Mouse (Mus musculus) stomach, embryonic 14.5 days (tissue): Measurements from ENCODE around the gene Padi2. TPM values are rescaled to one million over a fixed set of nuclear protein-coding genes. Genes with fewer than 3 reads are reported as not detected.

Experiments
- polyA plus RNA-seq: library from polyadenylated mRNA; unstranded; fragments of >200 nt; fragmentation: Nextera tagmentation; extraction: Ambion mirVana; gene quantifications from 2 replicates; pipeline ENCODE4 v1.2.1, GENCODE M21; 2014

Padi2 gene
- polyA plus RNA-seq, 1 experiment from 2014 or later = 1.5 TPM

Other genes with a start within 250 kb of the Padi2 start
- gene Arhgef10l, start 240.3 kb upstream of the Padi2 start, polyA plus RNA-seq = 9.9 and 10.5 TPM in 2 replicates
- gene Rcc2, start 205.8 kb upstream of the Padi2 start, polyA plus RNA-seq = 26.2 and 26.6 TPM in 2 replicates
- not detected in 2 replicates for gene Padi6, start 163.7 kb upstream of the Padi2 start, polyA plus RNA-seq
- gene Padi4, start 132.1 kb upstream of the Padi2 start, polyA plus RNA-seq = 1.1 and 1.7 TPM in 2 replicates
- not detected in 2 replicates for gene Padi3, start 95.7 kb upstream of the Padi2 start, polyA plus RNA-seq
- 0.08 and 0.13 TPM in 2 replicates for gene Padi1, start 60.6 kb upstream of the Padi2 start, polyA plus RNA-seq
- gene Sdhb, start 54.9 kb downstream of the Padi2 start, polyA plus RNA-seq = 388 and 401 TPM in 2 replicates
- 36.0 and 37.1 TPM in 2 replicates for gene Atp13a2, start 80.5 kb downstream of the Padi2 start, polyA plus RNA-seq
- gene Mfap2, start 104.1 kb downstream of the Padi2 start, polyA plus RNA-seq = 633 and 721 TPM in 2 replicates
- gene Crocc, start 154.2 kb downstream of the Padi2 start, polyA plus RNA-seq = 5.9 and 7.4 TPM in 2 replicates
- 67.0 and 77.1 TPM in 2 replicates for gene Necap2, start 172.0 kb downstream of the Padi2 start, polyA plus RNA-seq
- 0.30 and 0.59 TPM in 2 replicates for gene Spata21, start 182.0 kb downstream of the Padi2 start, polyA plus RNA-seq
- gene Szrd1, start 233.4 kb downstream of the Padi2 start, polyA plus RNA-seq = 35.3 and 35.4 TPM in 2 replicates
- gene Fbxo42, start 241.6 kb downstream of the Padi2 start, polyA plus RNA-seq = 29.6 and 30.4 TPM in 2 replicates